Mouse (Mus musculus) adrenal gland, adult (tissue): ENCODE data around the gene Supt5.
"Not testable (repeated sequence)": the region's sequence is repeated elsewhere in the genome, so short reads cannot be mapped to it uniquely, and the experiment has no call there.

Experiments
- DNase-seq, 2 experiments: peaks; one replicate each; pipeline ENCODE4 v3.0.0; 2022 to 2023; ENCODE audit warnings: low spot score in 1 of 2; ENCODE audit not compliant: inconsistent age in 2 of 2

The Supt5 gene

GRCm38 (mm10) chr7:28338108-28338998, at the start of gene Supt5:
Gene Supt5 (minus strand): TSS chr7:28338746.
- DNase-seq, result peak; percentile 97 to 99

- DNase-seq, result not testable (repeated sequence)
Measured at GRCm38 (mm10) chr7:28387384-28387783, 48.8 kb upstream of the Supt5 start.

- DNase-seq, result not testable (repeated sequence)
Measured at GRCm38 (mm10) chr7:28386877-28387276, 48.3 kb upstream of the Supt5 start.

- peak; percentile 82 to 92 for DNase-seq
Measured at GRCm38 (mm10) chr7:28386462-28386861, 47.9 kb upstream of the Supt5 start.

GRCm38 (mm10) chr7:28386007-28386406, 47.5 kb upstream of the Supt5 start:
- peak in 1 of 2 experiments; percentile 60 for DNase-seq

GRCm38 (mm10) chr7:28385196-28385595, 46.6 kb upstream of the Supt5 start:
- DNase-seq, result no peak

GRCm38 (mm10) chr7:28384162-28384561, 45.6 kb upstream of the Supt5 start:
- DNase-seq, result no peak

- DNase-seq, result peak in 1 of 2 experiments; percentile 64
Measured at GRCm38 (mm10) chr7:28383606-28384005, 45.1 kb upstream of the Supt5 start.

GRCm38 (mm10) chr7:28382981-28383396, 44.4 kb upstream of the Supt5 start:
- DNase-seq, result peak; percentile 82 to 86

GRCm38 (mm10) chr7:28382347-28382951, 43.9 kb upstream of the Supt5 start:
- no peak for DNase-seq

GRCm38 (mm10) chr7:28381938-28382337, 43.4 kb upstream of the Supt5 start:
- DNase-seq, result peak; percentile 88 to 96

- peak; percentile 91 to 96 for DNase-seq
Measured at GRCm38 (mm10) chr7:28381017-28381790, 42.7 kb upstream of the Supt5 start.

GRCm38 (mm10) chr7:28380237-28381016, 41.9 kb upstream of the Supt5 start, which contains the start of gene Zfp36:
Gene Zfp36 (minus strand): TSS chr7:28380253.
- DNase-seq, result no peak

GRCm38 (mm10) chr7:28378769-28379651, 40.5 kb upstream of the Supt5 start:
- peak; percentile 95 to 99 for DNase-seq

- DNase-seq, result peak; percentile 62 to 85
Measured at GRCm38 (mm10) chr7:28378066-28378690, 39.6 kb upstream of the Supt5 start.

- DNase-seq, result peak; percentile 57 to 67
Measured at GRCm38 (mm10) chr7:28377190-28378065, 38.9 kb upstream of the Supt5 start.

- peak; percentile 85 to 89 for DNase-seq
Measured at GRCm38 (mm10) chr7:28376011-28376771, 37.6 kb upstream of the Supt5 start.
